Mouse (Mus musculus): ENCODE results near the gene Ets1. TPM values are rescaled to one million over a fixed set of nuclear protein-coding genes. Genes with fewer than 3 reads are reported as not detected.

Gene Ets1
- polyA plus RNA-seq, 1 experiment from 2014 or later = 80.2 TPM

DNA sequence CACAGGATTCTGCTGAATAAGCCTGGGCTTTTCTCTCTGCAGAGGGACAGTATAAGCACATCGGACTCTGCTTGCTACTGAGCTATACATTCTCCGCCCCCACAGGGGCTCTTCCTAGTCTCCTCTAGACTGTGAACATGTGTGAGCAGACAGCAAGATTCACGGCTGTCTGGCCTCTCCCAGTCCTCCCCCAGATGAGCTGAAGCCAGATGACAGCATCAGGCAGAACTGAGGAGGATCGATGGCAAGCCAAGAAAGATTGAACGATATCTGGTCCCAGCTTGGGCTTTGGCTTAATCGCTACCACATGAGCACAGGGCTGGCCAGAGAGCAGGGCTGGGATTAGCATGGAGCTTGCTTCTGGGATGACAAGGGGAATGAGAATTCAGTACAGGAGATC, 155.7 kb downstream of the Ets1 start:
- H3K4me2 ChIP-seq (replicated peaks; ENCODE audit: low read depth, low read length) = no peak overlapping the region
- H3K27me3 ChIP-seq (ENCODE audit: insufficient read depth, low read length) = no peaks in the 10 kb centered on the region
- peaks cover 24% of the 10 kb centered on the region for H3K4me1 ChIP-seq (ENCODE audit: insufficient read depth, low read length)
- H3K4me3 ChIP-seq (ENCODE audit: low read length) = no peak overlapping the region
- 31% methylated on average over 6 of the region's 6 CpGs for WGBS
- ATAC-seq (ENCODE audit: low FRiP score, low TSS enrichment) = peak; percentile 76
- no peak overlapping the region for H3K27ac ChIP-seq (ENCODE audit: low read length)
- H3K36me3 ChIP-seq (ENCODE audit: insufficient read depth, low read length) = no peaks in the 10 kb centered on the region
- H3K9me3 ChIP-seq (ENCODE audit: low read length) = no peaks in the 10 kb centered on the region
- H3K9ac ChIP-seq (replicated peaks; ENCODE audit: low read length) = no peak overlapping the region

DNA sequence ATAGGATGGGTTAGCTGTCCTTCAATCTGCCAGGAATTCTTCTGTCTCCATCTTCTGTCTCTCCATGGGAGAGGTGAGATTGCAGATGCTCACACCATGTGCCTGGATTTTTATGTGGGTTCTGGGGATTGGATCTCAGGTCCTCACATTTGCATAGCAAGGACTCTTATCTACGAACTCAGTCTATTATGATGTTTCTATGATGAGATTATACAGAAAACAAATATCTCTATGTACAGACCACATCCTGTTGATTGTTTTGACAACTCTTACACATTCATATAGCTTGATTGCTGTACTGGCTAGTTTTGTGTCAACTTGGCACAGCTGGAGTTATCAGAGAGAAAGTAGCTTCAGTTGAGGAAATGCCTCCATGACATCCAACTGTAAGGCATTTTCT, 162.2 kb downstream of the Ets1 start:
- Histone ChIP-seq H3K4me2 (replicated peaks; ENCODE audit: low read depth, low read length) (no peak overlapping the region), H3K27ac (ENCODE audit: low read length) (no peak overlapping the region), H3K36me3 (ENCODE audit: insufficient read depth, low read length) (no peaks in the 10 kb centered on the region), H3K9me3 (ENCODE audit: low read length) (no peaks in the 10 kb centered on the region), H3K4me1 (ENCODE audit: insufficient read depth, low read length) (no peaks in the 10 kb centered on the region), H3K9ac (replicated peaks; ENCODE audit: low read length) (no peak overlapping the region), H3K4me3 (ENCODE audit: low read length) (no peak overlapping the region), H3K27me3 (ENCODE audit: insufficient read depth, low read length) (no peaks in the 10 kb centered on the region)
- no peak for ATAC-seq (ENCODE audit: low FRiP score, low TSS enrichment)
- WGBS = 87% methylated on average over 1 of the region's 1 CpGs

DNA sequence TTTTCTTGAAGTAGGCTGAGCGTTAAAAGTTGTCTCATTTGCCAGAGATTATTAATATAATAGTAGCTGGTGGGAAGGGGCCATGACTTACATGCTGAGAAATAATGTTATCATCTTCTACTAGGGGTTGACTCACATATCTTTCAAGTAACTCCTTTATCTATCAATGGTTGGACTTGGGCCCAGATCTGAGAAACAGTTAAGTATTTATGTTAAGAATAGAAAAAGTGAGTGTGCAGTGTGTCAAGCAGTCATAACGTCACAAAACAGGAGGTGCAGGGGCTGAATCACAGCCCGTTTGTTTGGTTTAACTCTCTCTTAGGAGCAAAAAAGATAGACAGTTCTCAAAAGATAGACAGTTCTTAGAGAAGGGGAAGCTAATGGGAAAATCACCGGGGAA, 170.1 kb downstream of the Ets1 start:
- no peak for ATAC-seq (ENCODE audit: low FRiP score, low TSS enrichment)
- no peak overlapping the region for H3K4me2 ChIP-seq (replicated peaks; ENCODE audit: low read depth, low read length)

More for the DNA sequence above, 170.1 kb downstream of the Ets1 start:
- 58% methylated on average over 4 of the region's 4 CpGs for WGBS
- H3K36me3 ChIP-seq (ENCODE audit: insufficient read depth, low read length) = no peaks in the 10 kb centered on the region
- H3K27me3 ChIP-seq (ENCODE audit: insufficient read depth, low read length) = no peaks in the 10 kb centered on the region
- no peak overlapping the region for H3K27ac ChIP-seq (ENCODE audit: low read length)
- H3K9me3 ChIP-seq (ENCODE audit: low read length) = no peaks in the 10 kb centered on the region
- no peak overlapping the region for H3K9ac ChIP-seq (replicated peaks; ENCODE audit: low read length)
- no peak overlapping the region for H3K4me3 ChIP-seq (ENCODE audit: low read length)
- H3K4me1 ChIP-seq (ENCODE audit: insufficient read depth, low read length) = no peaks in the 10 kb centered on the region

Other genes starting within 250 kb of the Ets1 start
- 29.4 and 30.3 TPM in 2 replicates for gene Fli1, start 93.4 kb upstream of the Ets1 start, polyA plus RNA-seq (2015; fragmentation: Nextera tagmentation; extraction: Ambion mirVana)